Mouse (Mus musculus) hindbrain, embryonic 10.5 days (tissue): ENCODE measurements around the gene Sec16a. TPM values are rescaled to one million over a fixed set of nuclear protein-coding genes. Genes with fewer than 3 reads are reported as not detected.

Experiments
- DNase-seq: peaks from one replicate; pipeline ENCODE4 v3.0.0-alpha.2; 2017; ENCODE audit warnings: low spot score
- H3K27ac ChIP-seq: fragments of 300-500 bp; sonication (generic); 2 replicates; pipeline ENCODE4 v1.5.1; 2016; ENCODE audit warnings: mild to moderate bottlenecking, moderate library complexity
- H3K27me3 ChIP-seq: fragments of 300-500 bp; sonication (generic); 2 replicates; pipeline ENCODE4 v1.6.1; 2016; ENCODE audit warnings: mild to moderate bottlenecking; ENCODE audit not compliant: poor library complexity, insufficient read depth, severe bottlenecking
- H3K36me3 ChIP-seq: fragments of 300-500 bp; sonication (generic); 2 replicates; pipeline ENCODE4 v1.6.1; 2016; ENCODE audit warnings: mild to moderate bottlenecking, moderate library complexity
- H3K4me1 ChIP-seq: fragments of 300-500 bp; sonication (generic); replicated peaks from 2 replicates; pipeline ENCODE4 v1.6.1; 2016; ENCODE audit warnings: mild to moderate bottlenecking
- H3K4me3 ChIP-seq: fragments of 300-500 bp; sonication (generic); 2 replicates; pipeline ENCODE4 v1.5.1; 2016; ENCODE audit warnings: mild to moderate bottlenecking, moderate library complexity
- H3K9me3 ChIP-seq: fragments of 300-500 bp; sonication (generic); 2 replicates; pipeline ENCODE4 v1.6.1; 2016; ENCODE audit warnings: mild to moderate bottlenecking, moderate library complexity
- WGBS: fragments of 180-500 bp; shearing (Covaris S2); methylation state at CpG from one replicate; pipeline ENCODE4 v1.1.7; 2016; 5-methylcytosine and 5-hydroxymethylcytosine counted together
- polyA plus RNA-seq: library from polyadenylated mRNA; unstranded; fragments of >200 nt; fragmentation: Nextera tagmentation; extraction: Ambion mirVana; gene quantifications from 2 replicates; pipeline ENCODE4 v1.2.1, GENCODE M21; 2016

The Sec16a gene
- polyA plus RNA-seq: 25.2 and 28.9 TPM in 2 replicates

DNA sequence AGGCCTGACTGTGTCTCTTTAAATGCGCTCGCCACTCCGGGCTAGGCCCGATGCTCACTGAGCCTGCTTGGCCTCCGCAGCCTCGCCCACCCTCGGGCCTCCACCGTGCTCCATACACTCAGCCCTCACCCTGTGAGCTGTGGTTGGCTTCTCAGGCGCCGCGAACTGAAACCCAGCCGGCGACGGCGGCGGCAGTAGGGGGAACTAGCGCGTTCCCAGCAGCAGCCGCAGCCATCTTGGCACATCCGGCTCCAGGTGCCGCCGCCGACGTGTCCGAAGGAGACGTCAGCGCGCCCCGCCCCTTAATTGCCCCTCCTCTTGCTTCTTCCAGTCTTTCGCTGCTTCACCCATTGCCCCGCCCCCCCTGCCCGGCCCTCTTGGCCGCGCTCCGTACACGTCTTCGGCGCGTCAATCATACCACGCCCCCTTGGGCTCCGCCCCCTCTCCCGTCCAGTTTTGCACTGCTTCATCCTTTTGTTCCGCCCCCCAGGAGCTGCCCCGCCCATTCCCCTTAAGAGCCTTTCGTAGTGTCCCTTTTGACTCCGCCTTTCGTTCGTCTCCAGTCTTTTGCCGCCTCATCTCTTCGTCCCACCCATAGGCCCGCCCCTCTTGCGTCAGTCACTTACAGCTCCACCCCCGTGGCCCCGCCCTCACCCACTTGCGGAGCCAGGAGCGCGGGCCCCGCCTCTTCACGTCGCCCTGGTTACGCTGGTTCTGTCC, at the start of gene Sec16a:
Gene Sec16a (minus strand): TSS at position 271 of the 720 bp plus-strand sequence.
- peaks cover 17% of the 10 kb centered on the region for H3K36me3 ChIP-seq
- H3K4me3 ChIP-seq: peak within 1 kb of the TSS; percentile 93
- H3K9me3 ChIP-seq: no peaks in the 10 kb centered on the region
- WGBS: under 1% methylated on average over 60 of the region's 61 CpGs
- peaks cover 54% of the 10 kb centered on the region for H3K4me1 ChIP-seq
- peak; percentile 100 for DNase-seq
- H3K27ac ChIP-seq: peak within 1 kb of the TSS; percentile 93
- no peaks in the 10 kb centered on the region for H3K27me3 ChIP-seq

DNA sequence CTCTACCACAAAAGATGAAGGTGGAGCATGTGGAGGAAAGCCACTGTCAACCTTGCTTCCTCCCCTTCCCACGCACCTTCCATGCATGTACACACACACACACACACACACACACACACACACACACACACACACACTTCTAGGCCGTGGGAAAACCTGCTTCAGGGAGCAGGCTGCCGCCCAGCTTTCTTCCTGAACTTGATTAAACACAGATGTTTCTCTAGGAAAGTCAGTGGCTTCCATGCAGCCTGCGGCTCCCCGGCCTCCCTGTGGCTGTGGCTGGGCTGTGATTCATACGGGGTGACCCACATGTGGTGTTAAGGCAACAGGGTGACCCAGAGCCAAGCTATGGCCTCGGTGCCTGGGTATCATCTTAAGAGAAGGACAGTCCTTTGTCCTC, 49.4 kb upstream of the Sec16a start:
- Histone ChIP-seq H3K4me1 (peaks cover 100% of the 10 kb centered on the region), H3K36me3 (peaks cover 92% of the 10 kb centered on the region), H3K4me3 (peak overlapping the region; percentile 36; the same call in 1 of the 2 replicates), H3K27me3 (no peaks in the 10 kb centered on the region), H3K27ac (peak overlapping the region; percentile 97), H3K9me3 (no peaks in the 10 kb centered on the region)
- peak; percentile 59 for DNase-seq
- WGBS: 61% methylated on average over 7 of the region's 7 CpGs

DNA sequence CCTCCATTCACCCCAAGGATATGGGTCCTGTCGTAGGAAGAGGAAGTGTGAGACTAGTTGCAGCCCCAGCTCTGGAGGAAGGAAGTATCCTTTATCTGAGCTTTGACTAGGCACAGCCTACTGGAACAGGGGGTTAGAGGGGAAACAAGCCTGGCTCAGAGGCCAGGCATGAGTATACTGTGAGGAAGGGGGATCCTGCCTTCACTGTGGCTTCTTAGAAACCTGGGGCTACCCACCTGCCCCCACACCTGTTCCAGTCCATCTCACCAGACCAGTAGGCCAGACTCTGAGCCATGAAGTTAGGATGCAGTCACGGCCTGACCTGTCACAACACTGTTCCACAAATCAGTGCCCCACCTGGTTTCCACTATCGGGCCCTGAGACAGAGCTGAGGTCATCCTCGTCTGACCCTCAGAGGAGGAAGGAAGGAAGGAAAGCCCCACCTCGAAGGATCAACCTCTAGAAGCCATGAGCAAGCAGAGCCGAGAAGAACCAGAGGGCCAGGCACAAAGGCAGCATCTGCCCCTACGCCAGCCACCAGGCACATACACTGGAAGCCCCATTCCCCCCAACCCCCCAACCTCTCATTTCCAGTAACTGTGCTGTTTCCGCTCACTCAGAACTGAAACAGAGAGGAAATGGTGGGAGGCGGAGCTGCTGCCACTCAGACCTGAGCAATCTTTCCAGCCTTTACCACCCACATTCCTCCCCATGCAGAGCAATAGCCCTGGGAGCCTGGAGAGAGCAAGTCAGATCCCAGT, 48.2 kb upstream of the Sec16a start:
- peaks cover 100% of the 10 kb centered on the region for H3K4me1 ChIP-seq
- H3K4me3 ChIP-seq: peak overlapping the region; percentile 36
- H3K27me3 ChIP-seq: no peaks in the 10 kb centered on the region
- no peaks in the 10 kb centered on the region for H3K9me3 ChIP-seq
- peak overlapping the region; percentile 97 for H3K27ac ChIP-seq
- 30% methylated on average over 9 of the region's 9 CpGs for WGBS
- DNase-seq: peak; percentile 43
- H3K36me3 ChIP-seq: peaks cover 80% of the 10 kb centered on the region

DNA sequence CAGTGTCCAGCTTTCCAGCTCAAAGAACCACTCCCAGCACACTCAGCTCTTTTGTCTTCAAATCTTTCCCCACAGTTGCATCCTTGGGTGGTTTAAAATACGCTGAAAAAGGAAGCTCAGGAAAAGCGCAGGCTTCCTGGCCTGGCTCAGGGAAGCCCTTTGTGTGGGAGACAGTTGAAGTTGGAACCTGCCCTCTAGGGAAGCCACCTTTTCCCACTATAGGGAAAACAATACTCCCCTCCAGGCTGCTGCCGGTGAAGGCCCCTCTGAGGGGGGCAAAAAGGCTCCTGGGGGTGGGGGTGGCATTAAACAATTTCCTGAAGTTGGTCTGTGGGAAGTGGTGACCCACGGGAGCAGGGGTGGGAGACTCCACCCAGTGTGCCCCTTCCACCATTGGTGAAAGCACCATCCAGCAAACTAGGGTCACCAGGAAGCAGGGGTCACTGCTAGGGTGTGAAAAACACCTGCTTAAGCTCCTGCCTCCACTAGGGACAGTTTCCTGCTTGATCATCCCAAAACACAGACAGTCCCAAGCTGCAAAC, 45.8 kb upstream of the Sec16a start:
- Histone ChIP-seq H3K9me3 (no peaks in the 10 kb centered on the region), H3K27ac (peak overlapping the region; percentile 97), H3K27me3 (no peaks in the 10 kb centered on the region), H3K4me1 (peaks cover 100% of the 10 kb centered on the region), H3K4me3 (peak overlapping the region; percentile 43; the same call in 1 of the 2 replicates), H3K36me3 (peaks cover 59% of the 10 kb centered on the region)
- no peak for DNase-seq
- 28% methylated on average over 4 of the region's 4 CpGs for WGBS

DNA sequence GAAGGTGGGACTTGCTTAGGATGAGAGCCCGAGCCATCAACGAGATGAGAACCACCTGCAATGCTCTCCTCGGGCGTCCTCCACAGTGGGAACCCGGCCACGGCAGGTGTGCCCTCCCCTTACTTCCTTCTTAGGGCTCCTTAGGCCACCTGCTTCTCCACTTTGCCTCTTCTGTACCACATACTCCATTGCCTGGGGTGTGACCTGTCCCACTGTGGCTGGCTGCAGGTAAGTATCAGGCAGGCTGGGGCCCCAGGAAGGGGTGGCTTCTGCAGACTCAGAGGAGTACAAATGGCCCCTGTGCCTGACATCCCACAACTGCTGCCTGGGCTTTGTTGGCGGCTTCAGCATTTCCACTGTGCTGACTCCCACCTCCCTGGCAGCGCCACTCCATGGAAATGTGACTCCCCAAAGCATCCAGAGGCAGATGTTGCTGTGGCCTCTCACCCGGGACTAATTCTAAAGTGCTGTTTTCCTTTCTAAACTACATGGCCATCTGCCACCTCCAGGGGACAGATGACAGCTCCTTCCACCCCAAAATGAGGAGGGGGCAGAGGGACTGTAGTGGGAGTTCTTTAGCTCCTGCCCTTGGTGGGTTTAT, 43.6 kb upstream of the Sec16a start:
- Histone ChIP-seq H3K4me3 (peak overlapping the region; percentile 43), H3K9me3 (no peaks in the 10 kb centered on the region), H3K36me3 (peaks cover 56% of the 10 kb centered on the region), H3K27me3 (no peaks in the 10 kb centered on the region), H3K4me1 (peaks cover 100% of the 10 kb centered on the region), H3K27ac (peak overlapping the region; percentile 97)
- peak; percentile 75 for DNase-seq
- WGBS: 41% methylated on average over 9 of the region's 9 CpGs

DNA sequence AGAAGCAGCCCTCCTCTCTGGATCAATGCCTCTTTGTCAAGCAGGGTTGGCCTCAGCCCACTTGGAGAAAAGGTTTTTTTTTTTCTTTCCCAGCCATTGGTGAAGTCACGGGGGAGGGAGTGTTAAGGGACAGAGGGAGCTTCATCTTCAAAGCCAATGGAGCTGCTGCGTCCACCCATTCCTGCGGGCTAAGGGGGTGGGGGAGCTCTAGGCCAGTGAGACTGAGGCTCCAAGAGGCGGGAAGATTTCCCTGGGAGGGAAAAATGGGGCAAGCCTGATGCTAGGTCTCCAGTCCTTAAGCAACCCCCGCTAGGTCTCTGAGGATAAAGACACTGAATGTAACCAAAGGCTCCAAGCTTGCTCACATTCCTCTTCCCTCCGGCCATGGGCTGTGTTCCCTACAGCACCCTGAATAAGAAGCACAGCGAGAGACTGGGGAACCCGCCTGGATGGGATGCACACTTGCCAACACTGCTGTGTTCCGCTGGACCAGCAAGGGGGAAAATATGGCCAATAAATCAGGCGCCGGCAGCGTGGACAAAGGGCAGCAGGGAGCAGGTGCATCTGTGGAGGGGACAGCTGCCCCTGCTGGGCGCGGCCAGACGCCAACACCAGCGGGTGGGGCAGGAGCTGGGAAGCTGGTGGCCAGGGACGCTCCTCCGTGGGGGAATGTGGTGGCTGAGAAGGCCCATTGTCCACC, 42.5 kb upstream of the Sec16a start:
- no peaks in the 10 kb centered on the region for H3K27me3 ChIP-seq
- peak overlapping the region; percentile 43 for H3K4me3 ChIP-seq
- WGBS: 14% methylated on average over 18 of the region's 18 CpGs
- no peaks in the 10 kb centered on the region for H3K9me3 ChIP-seq
- peaks cover 56% of the 10 kb centered on the region for H3K36me3 ChIP-seq
- H3K4me1 ChIP-seq: peaks cover 99% of the 10 kb centered on the region
- peak overlapping the region; percentile 97 for H3K27ac ChIP-seq
- DNase-seq: peak; percentile 67

DNA sequence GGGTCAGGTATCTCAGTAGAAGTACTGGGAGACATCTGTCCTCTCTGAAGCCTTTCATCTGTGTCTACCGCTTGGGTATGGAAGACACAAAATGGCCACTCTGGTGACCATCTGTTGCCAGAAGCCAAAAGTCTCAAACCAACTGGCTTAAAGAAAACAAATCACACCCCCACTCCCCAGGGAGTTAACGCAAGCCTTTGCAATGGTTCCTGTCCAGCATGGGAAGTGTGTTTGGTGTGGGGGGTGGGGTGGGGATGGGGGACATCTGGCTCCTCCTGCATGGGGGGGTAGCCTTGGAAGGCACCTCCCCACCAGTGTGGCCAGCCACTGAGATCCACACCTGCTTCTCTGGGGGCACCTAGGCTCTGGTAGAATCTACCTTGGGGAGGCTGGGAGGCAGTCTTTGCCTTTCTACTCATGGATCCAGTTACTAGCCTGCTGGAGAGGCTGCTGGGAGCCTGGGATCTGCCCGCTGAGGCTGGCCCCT, 41.9 kb upstream of the Sec16a start:
- H3K36me3 ChIP-seq: peaks cover 58% of the 10 kb centered on the region
- peak; percentile 81 for DNase-seq
- H3K9me3 ChIP-seq: no peaks in the 10 kb centered on the region
- peaks cover 97% of the 10 kb centered on the region for H3K4me1 ChIP-seq
- no peaks in the 10 kb centered on the region for H3K27me3 ChIP-seq
- peak overlapping the region; percentile 43 for H3K4me3 ChIP-seq
- H3K27ac ChIP-seq: peak overlapping the region; percentile 97
- WGBS: 8% methylated on average over 3 of the region's 3 CpGs

DNA sequence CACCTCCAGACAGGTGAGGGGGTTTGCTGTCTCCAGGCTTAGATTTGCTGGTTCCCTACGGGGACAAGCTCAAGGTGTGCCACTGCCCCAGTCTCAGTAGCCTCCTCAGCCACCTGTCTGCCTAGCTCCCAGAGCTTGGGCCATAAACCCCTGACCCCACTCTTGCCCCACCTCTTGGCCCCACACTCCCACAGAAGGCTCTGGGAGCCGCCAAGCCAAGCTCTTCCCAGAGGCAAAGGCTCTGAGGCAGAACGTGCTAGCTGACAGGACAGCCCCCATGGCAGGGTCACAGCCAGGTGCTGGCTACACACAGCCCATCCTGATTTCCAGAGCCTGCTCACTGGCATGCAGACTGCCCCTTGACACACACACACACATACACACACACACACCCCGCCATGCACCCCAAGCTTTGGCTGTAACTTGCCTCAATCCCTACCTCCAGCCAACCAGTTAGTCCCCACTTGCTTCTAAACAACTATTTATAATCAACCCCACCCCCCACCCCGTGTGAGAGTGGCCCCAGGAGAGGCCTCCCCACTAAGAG, 41.3 kb upstream of the Sec16a start:
- peak overlapping the region; percentile 97 for H3K27ac ChIP-seq
- peaks cover 58% of the 10 kb centered on the region for H3K36me3 ChIP-seq
- H3K4me1 ChIP-seq: peaks cover 94% of the 10 kb centered on the region
- H3K9me3 ChIP-seq: no peaks in the 10 kb centered on the region
- peak overlapping the region; percentile 43 for H3K4me3 ChIP-seq
- no peaks in the 10 kb centered on the region for H3K27me3 ChIP-seq
- WGBS: 19% methylated on average over 5 of the region's 5 CpGs
- DNase-seq: peak; percentile 50

DNA sequence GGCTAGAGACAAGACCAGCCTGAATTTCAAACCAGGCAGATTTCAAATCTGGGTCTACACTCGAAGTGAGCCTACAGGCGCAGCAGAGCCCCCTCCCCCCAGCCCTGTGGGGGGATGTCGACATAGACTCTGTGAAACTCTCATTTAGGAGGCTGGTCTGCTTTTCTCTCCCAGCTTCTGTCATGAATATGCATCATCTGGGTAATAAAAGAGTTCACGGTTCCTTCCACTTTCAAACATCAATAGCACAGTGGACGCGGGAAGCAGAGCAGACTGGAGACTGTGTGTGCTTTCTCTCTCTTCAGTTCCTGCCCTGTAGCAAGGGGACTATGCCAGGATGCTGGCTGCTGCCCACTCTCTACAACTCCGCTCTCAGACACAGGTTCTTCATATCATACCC, 40.7 kb upstream of the Sec16a start:
- peak; percentile 60 for DNase-seq
- WGBS: 18% methylated on average over 7 of the region's 7 CpGs
- Histone ChIP-seq H3K9me3 (no peaks in the 10 kb centered on the region), H3K27ac (peak overlapping the region; percentile 97), H3K4me3 (peak overlapping the region; percentile 43), H3K36me3 (peaks cover 58% of the 10 kb centered on the region), H3K27me3 (no peaks in the 10 kb centered on the region), H3K4me1 (peaks cover 93% of the 10 kb centered on the region)

DNA sequence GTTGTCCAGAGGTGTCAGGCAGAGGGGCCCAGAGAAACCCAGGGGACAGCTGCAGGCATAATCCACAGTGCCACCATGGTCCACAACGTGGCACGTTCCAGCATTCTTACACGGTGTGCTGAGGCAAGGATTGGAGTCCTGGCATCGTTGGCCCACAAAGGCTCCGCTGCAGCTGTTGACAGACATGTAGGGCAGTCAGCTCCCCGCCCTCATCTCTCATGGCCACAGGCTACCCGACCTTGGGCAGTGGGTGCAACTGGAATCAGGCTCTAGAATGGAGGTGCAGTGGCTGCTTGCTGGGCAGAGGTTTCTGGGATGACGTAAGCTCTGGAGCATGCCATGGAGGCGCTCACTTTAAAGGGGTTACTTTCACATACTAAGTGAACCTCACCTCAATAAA, 40.3 kb upstream of the Sec16a start:
- no peak for DNase-seq
- H3K27me3 ChIP-seq: no peaks in the 10 kb centered on the region
- H3K4me3 ChIP-seq: peak overlapping the region; percentile 43
- WGBS: 68% methylated on average over 9 of the region's 9 CpGs
- H3K27ac ChIP-seq: peak overlapping the region; percentile 97
- no peaks in the 10 kb centered on the region for H3K9me3 ChIP-seq
- H3K4me1 ChIP-seq: peaks cover 91% of the 10 kb centered on the region
- peaks cover 59% of the 10 kb centered on the region for H3K36me3 ChIP-seq

DNA sequence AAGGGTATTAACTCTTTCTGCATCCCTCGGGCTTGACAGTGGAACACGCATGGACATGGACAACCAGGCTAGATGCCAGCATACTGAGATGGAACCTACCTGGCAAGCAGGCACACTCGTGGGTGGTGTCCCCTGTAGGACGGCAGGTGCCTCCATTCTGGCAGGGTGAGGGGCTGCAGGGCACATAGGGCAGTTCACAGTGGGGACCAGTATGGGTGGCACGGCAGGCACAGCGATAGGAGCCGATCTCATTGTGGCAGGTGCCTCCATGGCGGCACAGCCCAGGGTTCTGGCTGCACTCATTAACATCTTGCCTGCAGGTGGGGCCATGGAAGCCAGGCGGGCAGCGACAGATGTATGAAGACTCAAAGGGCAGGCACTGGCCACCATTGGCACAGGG, 39.2 kb upstream of the Sec16a start:
- H3K36me3 ChIP-seq: peaks cover 66% of the 10 kb centered on the region
- no peaks in the 10 kb centered on the region for H3K9me3 ChIP-seq
- no peaks in the 10 kb centered on the region for H3K27me3 ChIP-seq
- peak overlapping the region; percentile 97 for H3K27ac ChIP-seq
- 91% methylated on average over 10 of the region's 10 CpGs for WGBS
- H3K4me1 ChIP-seq: peaks cover 91% of the 10 kb centered on the region
- H3K4me3 ChIP-seq: no peak overlapping the region
- no peak for DNase-seq
